Mouse (Mus musculus): ENCODE measurements around the gene Uts2. TPM values are rescaled to one million over a fixed set of nuclear protein-coding genes. Genes with fewer than 3 reads are reported as not detected.

The Uts2 gene
- total and polyA plus RNA-seq, 3 experiments = not detected

DNA sequence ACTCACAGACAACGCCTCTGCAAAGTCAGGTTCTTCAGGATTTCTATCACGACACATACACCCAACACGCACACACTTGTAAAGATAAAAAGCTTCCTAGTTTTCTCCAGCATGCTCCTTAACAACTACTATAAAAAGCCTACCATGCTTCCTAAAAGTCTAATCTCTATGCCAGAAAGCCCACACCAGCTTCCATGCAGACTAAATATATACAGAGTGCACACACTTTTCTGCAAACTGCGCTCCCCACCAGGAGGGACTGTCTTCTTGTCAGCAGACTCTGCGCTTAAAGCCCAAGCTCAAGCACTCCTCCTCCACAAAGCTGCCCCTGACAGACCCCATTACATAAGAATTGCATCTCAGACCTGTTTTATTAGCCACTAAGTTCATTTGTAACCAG is 44.6 kb downstream of the Uts2 start:
- dilution Hi-C loops (cut with MboI; ENCODE audit: extremely low pct_ligation_motif_present, extremely low pct_unique_long_range_greater_than_20kb, low sequenced_read_pairs) = no loop called here
- H3K4me3 ChIP-seq (replicated peaks in 1 of 3; ENCODE audit: low read depth in 2 of 3, low read length in 2 of 3, poor library complexity in 1 of 3) = no peak overlapping the region

DNA sequence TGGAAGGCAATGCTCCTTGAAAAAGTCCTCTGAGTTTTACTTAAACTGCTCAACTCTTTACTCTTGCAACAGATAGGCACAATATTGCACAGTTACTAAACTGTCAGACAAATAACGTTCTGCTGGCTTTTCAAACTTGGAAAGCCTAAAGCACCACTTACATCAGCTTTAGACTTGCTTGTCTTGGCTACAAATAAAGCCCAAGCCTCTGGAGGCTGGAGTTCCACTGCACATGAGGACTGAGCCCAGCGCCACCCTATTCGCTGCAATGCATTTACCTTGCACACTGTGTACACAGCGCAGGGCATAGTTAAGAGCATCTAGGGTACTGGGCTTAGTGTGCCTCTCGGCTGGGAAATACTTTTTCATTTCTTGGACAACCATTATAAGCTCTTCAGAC is 46.4 kb downstream of the Uts2 start:
- DNase-seq (ENCODE audit: extremely low read depth) = no peak
- peaks cover 2 to 17% of the 10 kb centered on the region in 2 experiments; a peak in 3 of 4 replicates for H3K4me1 ChIP-seq (ENCODE audit: control insufficient read depth in 1 of 2, insufficient read depth in 2 of 2)
- no peak overlapping the region for H3K4me2 ChIP-seq (ENCODE audit: insufficient read depth, low read depth, poor library complexity, severe bottlenecking)
- no peak overlapping the region for H3K4me3 ChIP-seq (replicated peaks in 1 of 3; ENCODE audit: low read depth in 2 of 3, low read length in 2 of 3, poor library complexity in 1 of 3)
- H3K9ac ChIP-seq (ENCODE audit: insufficient read depth, low read depth) = no peak overlapping the region
- no peaks in the 10 kb centered on the region for H3K79me2 ChIP-seq (replicated peaks; ENCODE audit: control insufficient read depth, extremely low read depth, insufficient read depth, poor library complexity, severe bottlenecking)
- dilution Hi-C loops (cut with MboI; ENCODE audit: extremely low pct_ligation_motif_present, extremely low pct_unique_long_range_greater_than_20kb, low sequenced_read_pairs) (no loop called here), in situ Hi-C loops (cut with MboI; ENCODE audit: low pct_ligation_motif_present, low pct_unique_long_range_greater_than_20kb, low sequenced_read_pairs) (no loop called here)
- H3K27ac ChIP-seq (ENCODE audit: insufficient read depth, low read depth) = no peak overlapping the region
- no peaks in the 10 kb centered on the region for H3K9me3 ChIP-seq (replicated peaks; ENCODE audit: low read length)
- TF ChIP-seq NELFE (IDR thresholded peaks at IDR 0.05; ENCODE audit: low read depth, low read length) = no peak
- TF ChIP-seq CHD2 (IDR thresholded peaks at IDR 0.05; ENCODE audit: low read length) = no peak
- no peak for TF ChIP-seq SIN3A (IDR thresholded peaks at IDR 0.05; ENCODE audit: low read length)
- TF ChIP-seq BHLHE40 (IDR thresholded peaks at IDR 0.05; ENCODE audit: low read depth, low read length) = no peak
- no peak for TF ChIP-seq KAT2A (IDR thresholded peaks at IDR 0.05; ENCODE audit: insufficient replicate concordance, low read length)
- TF ChIP-seq EP300 (IDR thresholded peaks at IDR 0.05; ENCODE audit: low read length) = no peak
- no peak for TF ChIP-seq NRF1 (IDR thresholded peaks at IDR 0.05; ENCODE audit: low read depth, low read length)
- no peaks in the 10 kb centered on the region for H3K27me3 ChIP-seq (replicated peaks)
- peaks cover 11 to 17% of the 10 kb centered on the region in 2 experiments for H3K36me3 ChIP-seq (replicated peaks in 1 of 2; ENCODE audit: control insufficient read depth in 1 of 2, insufficient read depth in 1 of 2, low read length in 1 of 2)

More for the DNA sequence above, 44.6 kb downstream of the Uts2 start:
- H3K36me3 ChIP-seq (replicated peaks in 1 of 2; ENCODE audit: control insufficient read depth in 1 of 2, insufficient read depth in 1 of 2, low read length in 1 of 2) = peaks cover under 1 to 2% of the 10 kb centered on the region in 2 experiments
- no peak overlapping the region for H3K27ac ChIP-seq (ENCODE audit: insufficient read depth, low read depth)
- no peaks in the 10 kb centered on the region for H3K27me3 ChIP-seq (replicated peaks)
- no peaks in the 10 kb centered on the region for H3K9me3 ChIP-seq (replicated peaks; ENCODE audit: low read length)
- no peak overlapping the region for H3K4me2 ChIP-seq (ENCODE audit: insufficient read depth, low read depth, poor library complexity, severe bottlenecking)
- TF ChIP-seq MXI1 (IDR thresholded peaks at IDR 0.05; ENCODE audit: low read depth, low read length) (no peak), HCFC1 (IDR thresholded peaks at IDR 0.05; ENCODE audit: low read depth, low read length) (no peak)
- H3K4me1 ChIP-seq (ENCODE audit: control insufficient read depth in 1 of 2, insufficient read depth in 2 of 2) = peaks cover 5 to 20% of the 10 kb centered on the region in 2 experiments
- no peaks in the 10 kb centered on the region for H3K79me2 ChIP-seq (replicated peaks; ENCODE audit: control insufficient read depth, extremely low read depth, insufficient read depth, poor library complexity, severe bottlenecking)
- DNase-seq (ENCODE audit: extremely low read depth) = no peak
- H3K9ac ChIP-seq (ENCODE audit: insufficient read depth, low read depth) = no peak overlapping the region
- in situ Hi-C loops (cut with MboI; ENCODE audit: low pct_ligation_motif_present, low pct_unique_long_range_greater_than_20kb, low sequenced_read_pairs) = no loop called here

DNA sequence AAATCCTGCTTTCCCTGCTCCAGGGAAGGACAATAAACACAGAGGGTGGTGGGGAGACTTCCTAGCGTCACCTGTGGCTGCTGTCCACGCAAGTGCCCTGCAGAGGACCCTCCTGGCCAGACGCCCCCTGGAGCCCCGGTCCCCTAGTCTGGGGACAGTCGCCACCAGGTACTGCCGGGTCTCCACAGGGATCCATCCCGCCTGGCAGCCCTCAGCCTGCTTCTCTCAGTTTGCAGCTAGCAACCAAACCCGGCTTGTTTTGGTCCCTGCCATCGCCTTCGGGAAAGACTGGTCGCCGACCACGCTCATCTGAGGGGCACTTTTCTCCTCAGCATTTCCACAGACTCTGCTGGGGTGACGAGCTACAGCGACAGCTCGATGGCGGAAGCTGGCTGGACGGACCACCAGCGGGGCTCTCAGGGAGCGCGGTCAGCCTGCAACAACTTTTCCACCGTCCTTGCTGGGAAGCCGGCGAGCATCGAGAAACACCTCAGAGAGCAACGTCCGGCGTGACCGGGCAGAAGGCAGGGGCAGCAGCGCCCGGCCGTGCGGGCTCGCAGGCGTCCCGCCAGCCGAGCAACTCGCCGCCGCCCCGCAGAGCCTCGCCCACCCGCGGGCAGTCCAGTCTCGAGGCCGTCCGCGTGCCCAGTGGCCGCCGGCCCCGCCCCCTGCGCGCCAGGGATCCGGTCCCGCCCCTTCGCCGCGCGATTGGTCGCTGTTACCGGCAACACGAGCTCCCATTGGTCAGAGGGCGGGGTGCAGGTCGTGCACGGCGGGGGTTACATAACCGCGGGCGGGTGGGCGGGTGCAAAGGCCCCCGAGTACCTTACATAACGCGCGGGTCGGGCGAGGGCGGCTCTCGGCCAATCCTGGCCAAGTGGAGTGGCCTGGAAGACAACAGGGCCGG is 47.4 kb downstream of the Uts2 start, which contains the start of gene Per3:
TSS of gene Per3 (minus strand) at position 629 of the 907 bp plus-strand sequence.
- Histone ChIP-seq H3K27me3 (replicated peaks) (no peaks in the 10 kb centered on the region), H3K9ac (ENCODE audit: insufficient read depth, low read depth) (no peak within 1 kb of the TSS), H3K79me2 (replicated peaks; ENCODE audit: control insufficient read depth, extremely low read depth, insufficient read depth, poor library complexity, severe bottlenecking) (no peaks in the 10 kb centered on the region), H3K4me2 (ENCODE audit: insufficient read depth, low read depth, poor library complexity, severe bottlenecking) (no peak within 1 kb of the TSS; the same call in 1 of the 2 replicates), H3K36me3 (replicated peaks in 1 of 2; ENCODE audit: control insufficient read depth in 1 of 2, insufficient read depth in 1 of 2, low read length in 1 of 2) (peaks cover 15 to 26% of the 10 kb centered on the region in 2 experiments), H3K27ac (ENCODE audit: insufficient read depth, low read depth) (no peak within 1 kb of the TSS), H3K4me3 (replicated peaks in 1 of 3; ENCODE audit: low read depth in 2 of 3, low read length in 2 of 3, poor library complexity in 1 of 3) (peak within 1 kb of the TSS; percentile 32 to 48 (median 34)), H3K4me1 (ENCODE audit: control insufficient read depth in 1 of 2, insufficient read depth in 2 of 2) (peaks cover 2 to 17% of the 10 kb centered on the region in 2 experiments; a peak in 3 of 4 replicates), H3K9me3 (replicated peaks; ENCODE audit: low read length) (no peaks in the 10 kb centered on the region)
- in situ Hi-C loops (cut with MboI; ENCODE audit: low pct_ligation_motif_present, low pct_unique_long_range_greater_than_20kb, low sequenced_read_pairs) = no loop called here
- dilution Hi-C loops (cut with MboI; ENCODE audit: extremely low pct_ligation_motif_present, extremely low pct_unique_long_range_greater_than_20kb, low sequenced_read_pairs) = no loop called here
- TF ChIP-seq ELF1 (IDR thresholded peaks at IDR 0.05; ENCODE audit: low read depth, low read length) (no peak), MAX (IDR thresholded peaks at IDR 0.05; ENCODE audit: low read length) (peak; percentile 61; the same call in 1 of the 2 replicates), ZMIZ1 (IDR thresholded peaks at IDR 0.05; ENCODE audit: low read depth, low read length) (no peak)
- peak; percentile 84 for DNase-seq (ENCODE audit: extremely low read depth)

Data from CH12.LX (cell line).